Mouse (Mus musculus) lung, postnatal 10 days (tissue): ENCODE measurements around the gene Atf3.

Source experiments
- DNase-seq: peaks from one replicate; pipeline ENCODE4 v3.0.0; 2021

Gene Atf3

GRCm38 (mm10) chr1:191217939-191218338, at the start of gene Atf3:
Atf3 (minus strand) TSS chr1:191218039.
- no peak for DNase-seq

- DNase-seq = no peak
These were observed 49.3 kb upstream of the Atf3 start for GRCm38 (mm10) chr1:191267162-191267561.

GRCm38 (mm10) chr1:191263471-191263870, 45.6 kb upstream of the Atf3 start:
- no peak for DNase-seq

- DNase-seq = no peak
These were observed 44.0 kb upstream of the Atf3 start for GRCm38 (mm10) chr1:191261861-191262260.

- no peak for DNase-seq
These were observed 41.8 kb upstream of the Atf3 start for GRCm38 (mm10) chr1:191259661-191260060.

GRCm38 (mm10) chr1:191259121-191259520, 41.3 kb upstream of the Atf3 start:
- no peak for DNase-seq

GRCm38 (mm10) chr1:191258521-191258920, 40.7 kb upstream of the Atf3 start:
- DNase-seq = no peak

- no peak for DNase-seq
These were observed 40.1 kb upstream of the Atf3 start for GRCm38 (mm10) chr1:191257981-191258380.

GRCm38 (mm10) chr1:191257351-191257771, 39.5 kb upstream of the Atf3 start:
- no peak for DNase-seq

GRCm38 (mm10) chr1:191256566-191257350, 38.9 kb upstream of the Atf3 start:
- DNase-seq = no peak

- no peak for DNase-seq
These were observed 38.3 kb upstream of the Atf3 start for GRCm38 (mm10) chr1:191256134-191256533.

GRCm38 (mm10) chr1:191254448-191254847, 36.6 kb upstream of the Atf3 start:
- DNase-seq = peak; percentile 82

GRCm38 (mm10) chr1:191253636-191254035, 35.8 kb upstream of the Atf3 start:
- DNase-seq = no peak

GRCm38 (mm10) chr1:191249975-191250374, 32.1 kb upstream of the Atf3 start:
- DNase-seq = no peak

- DNase-seq = no peak
These were observed 30.6 kb upstream of the Atf3 start for GRCm38 (mm10) chr1:191248423-191248822.

GRCm38 (mm10) chr1:191247561-191247960, 29.7 kb upstream of the Atf3 start:
- DNase-seq = no peak

GRCm38 (mm10) chr1:191243855-191244254, 26.0 kb upstream of the Atf3 start:
- no peak for DNase-seq

GRCm38 (mm10) chr1:191242065-191242698, 24.3 kb upstream of the Atf3 start:
- DNase-seq = no peak

GRCm38 (mm10) chr1:191241574-191241973, 23.7 kb upstream of the Atf3 start:
- no peak for DNase-seq

GRCm38 (mm10) chr1:191239602-191240001, 21.8 kb upstream of the Atf3 start:
- no peak for DNase-seq

- DNase-seq = no peak
These were observed 18.1 kb upstream of the Atf3 start for GRCm38 (mm10) chr1:191235788-191236542.

- no peak for DNase-seq
These were observed 17.0 kb upstream of the Atf3 start for GRCm38 (mm10) chr1:191234837-191235236.

- DNase-seq = no peak
These were observed 12.6 kb upstream of the Atf3 start for GRCm38 (mm10) chr1:191230355-191230931.
